Mouse (Mus musculus): ENCODE results near the gene Dtd1.

- TF ChIP-seq POLR2A (IDR thresholded peaks at IDR 0.05; ENCODE audit: insufficient read length, low read depth) (no peak), TCF12 (IDR thresholded peaks at IDR 0.05; ENCODE audit: insufficient read depth, poor library complexity, severe bottlenecking) (no peak)
These were observed 21.8 kb downstream of the Dtd1 start for GRCm38 (mm10) chr2:144621491-144621890.
